Mouse (Mus musculus) kidney, postnatal 14 days (tissue): ENCODE data around the gene Lrrc49.

Source experiments
- DNase-seq: peaks from one replicate; pipeline ENCODE4 v3.0.0; 2022; ENCODE audit warnings: mixed read lengths

The Lrrc49 gene

GRCm38 (mm10) chr9:60687891-60688324 is at the start of gene Lrrc49:
TSS of gene Lrrc49 (minus strand) at chr9:60688158.
- DNase-seq = peak; percentile 93

GRCm38 (mm10) chr9:60734321-60734720 is 46.4 kb upstream of the Lrrc49 start:
- no peak for DNase-seq

GRCm38 (mm10) chr9:60724968-60725367 is 37.0 kb upstream of the Lrrc49 start:
- no peak for DNase-seq

DNA sequence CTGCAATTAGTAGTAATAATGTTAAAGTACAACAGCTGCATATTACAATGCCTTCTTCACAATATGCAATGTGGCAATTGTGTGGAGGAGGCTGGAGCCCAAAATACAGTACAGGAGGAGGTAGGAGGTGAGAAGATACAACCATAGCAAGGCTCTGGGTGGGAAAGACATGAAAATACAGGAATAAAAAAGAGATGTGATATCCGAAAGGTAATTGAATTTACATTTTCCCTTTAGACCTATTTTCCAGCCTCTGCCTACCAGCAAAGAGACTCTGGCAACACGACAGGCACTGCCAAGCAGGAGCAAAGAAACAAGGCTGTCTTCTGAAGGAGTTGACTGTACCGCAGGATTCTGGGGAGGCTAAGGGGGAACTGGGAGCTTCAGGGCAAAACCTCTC is 31.7 kb upstream of the Lrrc49 start:
- no peak for DNase-seq

GRCm38 (mm10) chr9:60718284-60718683 is 30.3 kb upstream of the Lrrc49 start:
- DNase-seq = peak; percentile 57

DNA sequence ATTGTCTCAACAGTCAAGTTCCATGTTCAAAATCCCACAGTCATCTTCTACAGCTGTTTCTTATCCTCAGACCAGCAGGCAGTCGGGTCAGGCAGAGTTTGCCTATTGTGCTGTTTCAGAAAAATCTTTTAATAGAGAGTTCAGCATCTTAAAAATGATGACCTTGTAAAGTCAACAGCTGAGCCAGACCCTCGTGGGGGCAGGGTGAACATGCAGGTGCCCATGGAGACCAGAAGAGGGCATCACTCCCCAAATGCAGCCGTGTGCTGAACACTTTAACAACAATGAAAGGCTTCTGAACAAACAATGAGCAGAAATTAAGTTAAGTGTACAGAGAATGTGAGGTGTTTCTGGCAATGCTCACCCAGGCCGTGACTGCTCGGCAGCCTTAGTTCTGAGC is 27.9 kb upstream of the Lrrc49 start:
- peak; percentile 26 for DNase-seq

DNA sequence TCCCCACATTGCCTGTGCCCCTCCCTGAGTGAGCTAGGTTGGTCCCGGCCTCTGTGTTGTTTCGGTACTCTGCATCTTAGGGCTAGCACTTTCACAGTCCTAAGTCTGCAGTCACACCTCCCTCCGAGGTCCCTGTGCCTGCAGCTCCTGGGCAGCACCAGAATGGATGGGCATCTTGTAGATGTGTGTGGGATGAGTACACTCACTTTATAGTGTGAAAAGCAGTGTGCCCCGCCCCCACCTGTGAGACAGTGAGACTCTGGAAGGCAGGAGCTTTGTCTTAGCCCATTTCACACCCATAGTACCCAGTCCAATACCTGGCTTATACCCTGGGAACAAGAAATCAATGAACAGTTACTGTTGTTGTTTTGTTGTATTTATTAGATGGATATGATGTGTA is 27.3 kb upstream of the Lrrc49 start:
- no peak for DNase-seq

DNA sequence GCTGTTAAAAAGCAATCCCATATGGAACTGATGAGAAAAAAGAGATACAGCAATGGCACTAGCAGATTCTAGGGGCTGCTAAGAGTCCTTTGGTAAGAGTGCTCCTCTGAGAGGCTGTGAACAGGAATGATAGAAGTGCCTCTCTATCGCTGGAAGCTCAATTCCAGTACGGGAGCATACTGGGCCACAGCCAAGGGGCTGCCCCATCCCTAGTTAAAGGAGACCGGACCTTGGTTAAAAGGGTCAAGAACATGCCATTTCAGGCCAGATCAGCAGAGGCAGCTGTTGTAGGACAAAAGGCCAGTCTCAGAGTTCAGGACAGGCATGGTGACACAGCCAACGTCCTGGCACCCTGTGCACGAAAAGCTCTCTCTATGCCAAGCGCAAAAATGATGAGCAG is 26.2 kb upstream of the Lrrc49 start:
- DNase-seq = no peak

DNA sequence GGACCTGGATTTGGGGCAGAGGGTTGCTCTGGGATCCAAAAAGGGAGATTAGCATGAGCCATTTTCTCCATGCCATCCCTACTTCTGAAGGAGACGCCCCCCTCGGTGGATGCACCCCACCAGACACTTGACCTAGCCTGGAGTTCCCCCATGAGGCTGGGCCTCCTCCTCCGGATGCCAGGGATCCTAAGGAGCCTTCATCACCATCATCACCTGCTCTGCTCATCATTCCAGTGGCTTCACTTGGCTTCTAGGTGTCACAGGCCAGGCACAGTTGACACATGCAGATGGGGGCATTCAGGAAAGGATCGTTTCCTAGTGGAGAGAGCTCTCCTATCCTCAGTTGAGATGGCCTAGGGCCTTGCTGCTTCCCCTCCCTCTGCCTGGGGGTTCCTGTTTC is 25.7 kb upstream of the Lrrc49 start:
- DNase-seq = no peak

GRCm38 (mm10) chr9:60712771-60713541 is 25.0 kb upstream of the Lrrc49 start, which contains the start of gene Larp6:
TSS of gene Larp6 (plus strand) at chr9:60712989.
- DNase-seq = peak; percentile 46

- DNase-seq = no peak
Measured at GRCm38 (mm10) chr9:60712011-60712410, 24.1 kb upstream of the Lrrc49 start.

DNA sequence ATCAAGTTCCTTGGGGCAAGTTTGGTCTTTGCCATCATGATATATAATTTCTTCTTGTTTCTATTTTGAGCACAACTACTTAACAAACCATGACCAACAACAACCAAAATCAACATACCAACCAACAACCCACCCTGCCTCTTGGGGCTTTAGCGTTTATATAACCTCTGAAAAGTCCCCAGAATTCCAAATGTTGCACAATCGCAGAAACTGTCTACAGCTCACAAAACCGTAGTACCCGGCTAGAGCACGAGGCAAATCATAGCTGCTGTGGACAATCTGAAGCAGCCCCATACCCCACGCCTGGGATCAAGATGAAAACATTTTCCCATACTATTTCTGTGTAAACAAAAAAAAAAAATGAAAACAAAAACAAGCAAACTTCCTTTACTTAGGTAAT is 21.8 kb upstream of the Lrrc49 start:
- DNase-seq = no peak

DNA sequence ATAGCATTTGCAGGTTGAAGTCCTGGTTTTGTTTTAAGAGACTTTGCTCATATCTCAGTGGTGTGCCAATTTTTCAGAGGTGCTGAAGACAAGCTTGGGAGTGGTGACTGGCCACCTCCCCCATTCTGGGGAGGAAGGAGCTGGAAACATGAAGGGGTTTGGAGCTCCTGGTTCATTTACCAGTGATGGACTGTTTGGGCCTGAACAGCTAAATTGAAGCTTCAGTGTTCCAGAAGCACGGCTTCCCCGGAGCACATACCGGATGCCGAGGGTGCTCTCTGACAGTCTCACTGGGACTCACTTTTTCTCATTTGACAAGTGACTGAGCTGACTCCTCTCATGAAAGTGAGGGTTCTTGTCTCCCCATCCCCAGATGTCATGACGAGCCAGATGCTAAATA is 20.6 kb upstream of the Lrrc49 start:
- no peak for DNase-seq

DNA sequence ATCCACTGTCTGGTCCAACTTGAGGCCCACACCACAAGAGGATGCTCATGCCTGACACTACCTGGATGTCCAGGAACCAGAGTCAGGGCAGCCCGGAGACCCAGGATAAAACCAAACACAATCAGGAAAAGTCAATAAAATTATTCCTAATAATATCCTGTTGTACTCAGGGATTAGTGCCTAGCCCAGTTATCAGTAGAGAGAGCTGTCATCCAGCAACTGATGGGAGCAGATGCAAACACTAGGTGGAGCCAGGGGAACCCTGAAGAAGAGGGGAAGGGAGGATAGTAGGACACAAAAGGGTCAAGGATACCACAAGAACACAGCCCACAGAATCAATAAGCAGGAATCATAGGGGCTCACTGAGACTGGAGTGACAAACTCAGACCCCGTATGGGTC is 19.6 kb upstream of the Lrrc49 start:
- DNase-seq = no peak

DNA sequence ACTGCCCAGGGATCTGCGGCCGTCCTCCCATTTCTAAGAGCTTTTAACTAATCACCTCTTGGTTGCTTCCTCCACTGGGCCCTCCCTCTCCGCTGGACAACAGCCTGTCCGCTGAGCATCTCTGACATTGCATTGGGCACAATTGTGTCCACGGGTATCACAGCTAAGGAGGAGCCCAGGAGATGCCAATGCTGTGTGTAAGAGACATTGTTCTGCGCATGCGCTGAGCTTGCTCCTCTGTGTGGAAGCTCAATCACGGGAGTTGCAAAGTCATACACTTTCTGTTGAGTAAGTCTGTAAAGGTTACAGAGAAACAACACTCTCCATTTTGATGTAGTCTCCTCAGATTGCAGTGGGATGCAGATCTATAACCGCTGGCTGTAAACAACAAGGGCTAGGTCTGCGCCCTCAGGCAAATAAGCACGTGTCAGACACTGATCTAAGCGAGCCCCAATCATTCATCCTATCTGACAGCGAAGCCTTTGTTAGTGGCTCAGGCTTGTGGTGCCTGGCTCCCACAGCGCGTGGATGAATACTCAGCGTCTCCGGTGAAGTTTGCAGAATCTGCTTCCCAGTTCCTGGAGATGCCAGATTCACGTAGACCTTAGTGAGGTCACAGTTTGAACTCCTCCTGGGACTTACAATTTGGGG is 11.7 kb upstream of the Lrrc49 start:
- no peak for DNase-seq

DNA sequence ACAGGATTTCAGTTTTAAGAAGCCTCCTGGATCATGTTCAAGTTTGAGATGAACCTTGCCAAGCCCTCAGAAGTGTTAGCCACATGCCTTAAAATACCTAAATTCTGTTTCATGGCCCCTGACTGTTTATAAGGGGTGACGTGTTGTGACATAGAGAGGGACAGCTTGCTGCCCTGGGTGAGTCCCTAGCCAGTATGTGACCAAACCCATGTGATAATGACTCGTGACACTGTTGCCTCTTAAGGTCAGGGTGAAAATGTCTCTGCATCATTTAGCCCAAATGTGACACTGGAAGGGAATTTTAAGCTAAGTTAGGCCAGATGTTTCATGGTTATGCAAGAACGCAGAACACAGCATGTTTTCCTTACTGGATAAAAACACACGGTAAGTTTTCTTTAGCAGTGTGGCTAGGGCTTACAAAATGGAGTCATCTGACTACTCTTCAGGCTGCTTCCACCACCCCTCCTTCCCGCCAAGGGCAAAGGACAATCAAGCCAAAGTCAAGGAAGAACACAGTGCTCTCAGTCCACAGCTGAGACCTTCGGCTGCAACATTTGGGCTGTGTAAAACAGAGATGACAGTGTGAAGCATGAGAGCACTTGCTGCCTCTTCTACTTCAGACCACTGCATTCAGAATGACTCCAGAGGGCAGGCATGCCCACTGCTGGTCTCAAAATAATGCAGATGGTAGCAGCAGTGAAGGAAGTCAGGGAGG is 8.5 kb upstream of the Lrrc49 start:
- peak; percentile 50 for DNase-seq

DNA sequence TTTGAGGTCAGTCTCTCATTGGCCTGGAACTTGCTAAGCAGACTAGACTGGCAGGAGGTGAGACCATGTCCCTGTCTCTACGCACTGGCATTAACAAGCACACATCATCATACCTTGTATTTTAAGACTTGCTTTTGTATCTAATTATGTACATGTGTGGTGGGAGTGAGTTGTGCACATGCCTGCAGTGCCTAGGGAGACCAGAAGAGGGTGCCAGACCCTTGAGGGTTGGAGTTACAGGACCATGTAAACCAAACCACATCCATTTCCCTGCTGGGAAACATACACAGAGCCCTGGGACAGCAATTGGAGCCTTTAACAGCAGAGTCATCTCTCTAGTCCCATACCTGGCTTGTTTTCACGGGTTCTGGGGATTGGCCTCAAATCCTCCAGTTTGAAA is 6.0 kb upstream of the Lrrc49 start:
- DNase-seq = no peak

DNA sequence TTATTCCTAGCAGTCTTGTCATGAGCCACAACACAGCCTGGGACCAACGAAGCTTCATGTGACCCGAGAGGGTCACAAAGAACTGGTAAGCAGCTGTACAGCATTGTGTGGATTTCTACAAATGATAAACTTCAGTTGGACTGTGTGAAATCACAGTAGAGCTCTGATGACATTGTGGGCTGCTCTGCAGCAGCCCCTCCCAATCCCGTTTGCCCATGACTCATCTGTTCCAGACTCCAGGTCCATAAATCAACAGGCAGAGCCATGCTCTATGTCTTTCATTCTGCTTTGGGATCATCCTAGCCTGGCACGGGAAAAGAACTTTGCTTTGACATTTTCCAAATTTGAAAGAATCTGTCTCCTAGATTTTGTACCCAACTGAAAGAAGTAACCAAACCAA is 4.7 kb upstream of the Lrrc49 start:
- peak; percentile 20 for DNase-seq

GRCm38 (mm10) chr9:60687415-60687814 is 543 bp downstream of the Lrrc49 start:
- no peak for DNase-seq

- DNase-seq = no peak
Measured at GRCm38 (mm10) chr9:60682753-60683152, 5.2 kb downstream of the Lrrc49 start.

DNA sequence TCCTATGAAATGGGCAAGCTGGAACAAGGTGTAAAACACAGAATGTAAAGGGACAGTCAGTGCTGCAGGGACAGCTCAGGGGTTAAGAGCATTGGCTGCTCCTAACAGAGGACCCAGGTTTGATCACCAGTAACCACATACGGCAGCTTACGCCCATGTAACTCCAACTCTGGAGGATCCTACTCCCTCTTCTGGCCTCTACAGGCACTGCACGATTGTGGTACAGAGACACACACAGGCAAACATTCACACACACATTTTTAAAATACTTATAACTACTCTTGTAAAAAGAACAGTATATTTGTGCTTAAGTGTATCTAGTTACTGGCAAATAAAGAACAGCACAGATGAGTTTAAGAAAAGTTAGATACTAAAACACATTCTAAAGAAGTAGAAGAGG is 7.0 kb downstream of the Lrrc49 start:
- no peak for DNase-seq

DNA sequence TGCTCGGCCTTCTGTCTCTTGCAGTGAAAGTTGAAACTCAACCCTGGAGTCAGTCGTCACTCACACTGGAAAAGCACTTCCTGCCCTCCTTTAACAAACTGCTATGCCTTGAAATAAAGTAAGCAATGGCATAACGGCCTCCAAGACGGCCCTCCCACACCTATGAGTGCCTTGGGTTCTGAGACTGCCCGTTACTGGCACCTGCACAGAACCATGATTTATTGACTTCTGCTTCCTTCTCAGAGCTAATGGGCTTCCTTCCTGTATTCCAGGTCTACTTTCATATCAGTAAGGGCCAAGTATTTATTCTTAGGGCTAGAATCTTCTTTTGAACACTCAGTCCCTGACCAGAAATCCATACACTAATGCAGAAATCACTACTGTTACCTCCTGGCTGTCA is 9.0 kb downstream of the Lrrc49 start:
- DNase-seq = peak; percentile 18

DNA sequence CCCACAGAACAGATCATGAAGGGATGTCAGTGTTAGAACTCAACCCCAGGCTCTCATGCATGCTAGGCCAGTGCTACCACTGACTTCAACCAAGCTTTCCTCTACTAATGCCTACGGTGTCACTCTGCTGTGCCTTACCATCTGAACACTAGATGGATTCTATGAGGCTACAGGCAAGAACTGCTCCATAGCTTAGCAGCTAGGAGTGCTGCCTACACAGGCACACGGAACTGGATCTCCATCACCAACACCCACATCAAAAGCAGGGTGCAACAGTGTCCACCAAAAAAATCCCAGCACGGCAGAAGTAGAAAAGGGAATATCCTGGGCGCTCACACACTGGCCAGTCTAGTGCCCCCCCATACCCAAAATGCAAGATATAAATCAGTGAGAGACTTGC is 11.5 kb downstream of the Lrrc49 start:
- DNase-seq = no peak

DNA sequence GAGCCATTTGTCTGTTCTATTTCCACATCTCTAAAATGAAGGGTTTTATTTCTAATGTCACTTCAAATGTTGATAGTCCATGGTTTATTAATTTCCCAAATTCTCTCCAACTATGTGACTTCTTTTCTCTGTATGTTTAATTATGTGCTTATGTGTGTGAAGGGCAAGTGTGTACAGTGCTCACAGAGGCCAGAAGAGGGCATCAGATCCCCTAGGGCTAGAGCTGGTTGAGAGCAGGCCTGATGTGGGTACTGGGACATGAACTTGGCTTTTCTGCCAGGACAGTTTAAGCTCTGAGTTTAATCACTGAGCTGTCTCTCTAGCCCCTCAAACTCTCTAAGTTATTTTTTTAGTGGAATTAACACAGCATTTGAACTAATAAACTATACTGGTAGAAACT is 13.2 kb downstream of the Lrrc49 start:
- DNase-seq = no peak
